Mouse (Mus musculus): ENCODE data around the gene Slc9a3.

Gene Slc9a3

GRCm38 (mm10) chr13:74121141-74121602 is at the start of gene Slc9a3:
Gene Slc9a3 (plus strand): TSS chr13:74121457.
- DNase-seq (ENCODE audit: low read depth), result no peak

GRCm38 (mm10) chr13:74071714-74072113 is 49.5 kb upstream of the Slc9a3 start:
- no peak for DNase-seq (ENCODE audit: low read depth)

DNA sequence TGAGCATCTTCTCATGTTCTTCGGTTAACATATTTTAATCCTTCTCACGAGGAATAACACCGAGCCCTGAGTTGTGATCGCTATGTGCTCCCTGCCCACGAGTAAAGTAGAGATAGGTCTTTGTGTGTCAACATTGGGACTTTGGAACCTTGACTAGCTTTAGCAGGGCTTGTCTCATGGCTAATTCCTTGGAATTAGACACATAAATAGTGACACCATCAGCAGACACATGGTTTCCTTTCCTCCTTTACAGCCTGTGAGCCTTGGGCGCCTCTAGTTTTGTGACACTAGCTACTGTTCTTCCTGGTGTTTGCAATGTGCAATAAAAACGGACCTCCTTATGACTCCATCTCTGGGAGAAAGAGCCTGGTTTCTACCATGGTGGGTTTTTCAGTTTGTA is 47.9 kb upstream of the Slc9a3 start:
- no peak for DNase-seq (ENCODE audit: low read depth)

- DNase-seq (ENCODE audit: low read depth), result no peak
Measured at GRCm38 (mm10) chr13:74090265-74090664, 31.0 kb upstream of the Slc9a3 start.

DNA sequence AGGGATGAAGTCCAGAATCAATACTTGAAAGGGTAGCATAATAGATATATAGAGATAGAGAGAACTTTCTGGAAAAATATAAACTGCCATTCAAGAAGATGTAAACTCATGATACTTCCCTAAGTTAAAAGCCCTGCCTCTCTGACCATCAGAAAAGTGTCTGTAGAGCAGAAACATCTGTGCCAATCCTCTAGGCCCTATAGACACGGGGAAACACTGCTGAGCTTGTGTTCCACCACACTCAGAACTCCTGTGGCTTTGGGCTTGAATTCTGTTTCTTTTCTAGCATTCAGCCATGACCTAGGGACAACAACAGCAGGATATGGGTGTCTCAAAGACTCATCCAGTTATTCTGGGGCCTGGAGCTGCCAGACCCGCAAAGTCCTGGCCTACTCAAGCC is 25.3 kb upstream of the Slc9a3 start:
- no peak for DNase-seq (ENCODE audit: low read depth)

- peak; percentile 36 for DNase-seq (ENCODE audit: low read depth)
Measured at GRCm38 (mm10) chr13:74096715-74097363, 24.4 kb upstream of the Slc9a3 start.

GRCm38 (mm10) chr13:74098913-74099312 is 22.3 kb upstream of the Slc9a3 start:
- no peak for DNase-seq (ENCODE audit: low read depth)

DNA sequence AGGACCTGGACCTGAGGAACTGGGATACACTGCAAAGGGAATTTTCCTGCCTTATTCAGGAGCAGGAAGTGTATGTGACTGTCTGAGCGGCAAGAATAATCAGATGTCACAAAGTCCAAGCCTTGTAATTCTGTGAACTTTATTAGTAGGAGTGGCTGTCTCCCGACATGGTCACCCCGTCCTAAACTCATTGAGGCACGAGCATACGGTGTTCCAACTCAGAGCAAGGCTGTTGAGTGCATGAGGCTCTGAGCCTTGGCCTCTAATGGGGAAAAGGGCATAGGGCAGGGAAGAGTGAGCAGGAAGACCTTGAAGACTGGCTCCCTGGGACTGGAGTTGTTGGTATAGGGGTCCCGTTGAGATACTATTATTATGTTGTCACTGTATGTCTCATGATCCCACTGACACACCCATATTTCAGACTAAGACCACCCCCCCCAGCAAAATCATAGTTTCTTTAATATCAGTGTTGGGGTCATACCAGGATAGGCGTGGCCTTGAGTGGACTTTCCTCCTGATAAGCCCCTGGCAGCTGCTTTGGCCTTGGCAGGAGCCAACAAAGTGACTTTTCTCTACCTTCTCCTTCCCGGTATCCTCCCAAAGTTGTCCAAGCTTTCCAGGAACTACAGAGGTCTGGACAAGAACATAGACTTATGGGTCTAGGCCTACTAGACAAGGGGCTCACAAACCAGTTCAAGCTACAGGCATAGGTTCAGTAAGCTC is 19.0 kb upstream of the Slc9a3 start:
- DNase-seq (ENCODE audit: low read depth), result no peak

DNA sequence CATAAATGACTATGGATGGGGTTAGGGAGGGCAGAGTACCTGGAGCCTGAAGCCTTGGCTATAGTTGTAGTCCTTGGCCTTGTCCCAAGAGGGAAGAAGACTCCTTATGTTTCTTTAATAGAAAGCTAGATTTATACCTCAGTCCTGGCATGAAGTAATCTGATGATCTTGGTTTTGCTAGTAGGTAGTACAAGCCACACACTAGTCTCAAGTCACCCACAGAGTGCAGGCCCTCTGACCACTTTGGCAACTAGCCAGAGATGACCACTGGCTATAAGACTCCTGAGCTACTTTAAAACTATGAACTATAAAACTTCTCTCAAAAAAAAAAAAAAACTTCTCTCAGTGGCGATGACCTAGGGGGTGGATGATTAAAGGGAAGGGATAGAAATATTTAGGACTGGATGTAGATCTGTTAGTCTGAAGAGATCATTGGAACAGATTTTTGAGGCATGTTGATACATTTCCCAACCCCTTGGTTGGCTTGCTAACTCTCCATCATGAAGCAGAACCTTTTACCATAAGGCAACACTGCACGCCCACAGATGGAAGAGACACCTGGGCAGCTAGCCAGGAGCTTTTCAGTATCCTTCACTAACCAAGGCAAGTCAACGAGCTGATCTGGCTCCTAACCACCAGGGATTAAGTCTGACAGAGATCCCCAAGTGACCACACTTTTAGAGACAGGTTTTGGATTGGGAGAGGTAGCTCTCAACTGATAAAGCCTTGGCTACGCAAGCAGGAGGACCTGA is 18.2 kb upstream of the Slc9a3 start:
- DNase-seq (ENCODE audit: low read depth), result no peak

DNA sequence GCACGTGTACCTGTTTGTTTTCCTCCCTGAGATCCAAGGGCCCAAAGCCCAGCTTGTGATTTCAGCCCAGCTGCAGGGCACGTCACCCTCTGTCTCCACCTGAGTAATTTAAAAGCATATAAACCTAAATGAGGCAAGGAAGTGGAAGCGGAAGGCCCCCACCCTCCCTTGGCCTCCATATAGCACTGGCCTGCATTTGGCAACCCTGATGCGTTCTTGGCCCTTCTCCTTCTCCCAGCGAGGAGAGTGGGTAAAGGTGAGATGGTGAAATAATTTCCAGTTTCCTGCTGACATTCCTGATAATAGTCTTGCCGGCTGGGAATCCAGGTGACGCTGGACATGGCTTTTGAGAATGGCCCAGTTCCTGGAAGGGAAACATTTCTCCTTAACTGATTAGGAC is 16.8 kb upstream of the Slc9a3 start:
- no peak for DNase-seq (ENCODE audit: low read depth)

- DNase-seq (ENCODE audit: low read depth), result no peak
Measured at GRCm38 (mm10) chr13:74107410-74107809, 13.8 kb upstream of the Slc9a3 start.

DNA sequence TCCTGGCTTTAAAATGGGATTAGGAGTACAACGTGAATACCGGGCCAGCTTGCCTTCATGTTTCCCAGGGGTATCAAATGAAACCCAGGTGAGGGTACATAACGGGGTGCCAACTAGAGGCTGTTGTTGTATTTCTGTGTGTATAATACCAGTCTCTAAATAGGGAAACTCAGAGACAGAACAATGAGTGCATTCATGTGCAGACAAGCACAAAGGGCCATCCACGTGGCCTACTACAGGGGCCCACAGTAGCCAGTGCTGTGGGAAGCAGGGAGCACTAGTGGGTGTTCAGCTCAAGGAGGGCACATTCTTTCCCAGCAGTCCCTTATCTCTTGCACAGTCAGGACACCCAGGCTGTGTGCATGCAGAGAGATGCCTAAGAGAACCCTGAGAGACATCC is 8.7 kb upstream of the Slc9a3 start:
- DNase-seq (ENCODE audit: low read depth), result no peak

- DNase-seq (ENCODE audit: low read depth), result no peak
Measured at GRCm38 (mm10) chr13:74113626-74114191, 7.5 kb upstream of the Slc9a3 start.

DNA sequence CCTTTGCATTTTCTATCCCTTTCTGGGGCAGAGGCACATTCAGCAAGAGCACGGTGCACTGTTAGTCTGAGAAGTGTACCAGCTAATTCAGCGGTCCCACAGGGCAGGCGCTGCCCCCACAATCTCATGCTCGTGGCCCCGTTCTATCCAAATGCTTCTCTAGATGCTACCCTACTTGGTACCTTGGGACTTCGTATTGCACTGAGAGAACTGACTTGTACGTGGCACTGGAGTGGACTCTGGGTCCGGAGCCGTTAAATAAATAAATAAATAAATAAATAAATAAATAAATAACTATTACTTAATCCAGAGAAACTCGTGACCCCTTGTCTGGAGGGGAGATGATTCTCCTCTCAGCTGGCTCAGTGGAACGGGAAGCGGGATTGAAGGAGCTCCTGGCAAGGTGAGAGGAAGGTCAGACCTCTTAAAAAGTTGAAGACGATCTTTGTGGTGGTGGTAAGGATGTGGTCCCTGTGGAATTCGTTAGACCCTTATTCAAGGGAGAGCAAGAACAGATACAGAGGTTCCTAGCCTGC is 606 bp downstream of the Slc9a3 start:
- no peak for DNase-seq (ENCODE audit: low read depth)

DNA sequence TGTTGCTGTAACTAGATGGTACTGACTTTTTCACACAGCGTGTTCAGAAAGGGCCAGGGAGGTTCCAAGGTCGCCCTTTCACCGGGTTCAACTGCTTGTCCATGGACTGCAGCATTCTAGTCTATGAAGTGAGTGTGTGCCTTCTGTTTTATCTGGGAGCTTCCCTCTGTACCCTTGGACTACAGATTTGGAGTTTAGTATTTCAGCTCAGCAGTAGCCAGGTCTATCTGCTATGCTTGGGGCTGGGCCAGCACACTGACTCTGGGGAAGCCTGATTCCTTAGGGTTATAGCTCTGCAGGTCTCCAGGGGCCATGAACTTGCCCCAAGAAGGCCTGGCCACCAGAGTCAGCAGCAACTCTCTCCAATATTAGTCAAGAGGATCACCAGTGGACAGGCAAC is 1.4 kb downstream of the Slc9a3 start:
- no peak for DNase-seq (ENCODE audit: low read depth)

- DNase-seq (ENCODE audit: low read depth), result no peak
Measured at GRCm38 (mm10) chr13:74127571-74127970, 6.3 kb downstream of the Slc9a3 start.

DNA sequence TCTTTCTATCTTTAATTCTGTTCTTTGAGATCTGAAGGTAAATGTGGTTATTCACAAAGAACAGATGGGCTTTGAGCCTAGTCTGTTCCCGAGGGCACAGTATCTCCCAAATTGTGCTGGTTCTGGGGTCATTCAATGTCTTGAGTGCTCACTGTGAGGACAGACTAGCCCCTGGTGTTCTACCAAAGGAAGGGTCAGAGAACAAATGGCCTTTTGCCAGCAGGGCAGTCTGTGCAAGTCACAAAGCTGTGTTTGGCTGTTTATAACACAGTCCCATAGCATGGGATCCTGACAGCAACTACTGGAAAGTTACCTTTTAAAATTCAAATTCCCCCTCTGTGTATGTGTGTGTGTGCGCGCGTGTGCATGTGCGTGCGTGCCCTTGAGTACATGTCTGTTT is 8.7 kb downstream of the Slc9a3 start:
- DNase-seq (ENCODE audit: low read depth), result no peak

DNA sequence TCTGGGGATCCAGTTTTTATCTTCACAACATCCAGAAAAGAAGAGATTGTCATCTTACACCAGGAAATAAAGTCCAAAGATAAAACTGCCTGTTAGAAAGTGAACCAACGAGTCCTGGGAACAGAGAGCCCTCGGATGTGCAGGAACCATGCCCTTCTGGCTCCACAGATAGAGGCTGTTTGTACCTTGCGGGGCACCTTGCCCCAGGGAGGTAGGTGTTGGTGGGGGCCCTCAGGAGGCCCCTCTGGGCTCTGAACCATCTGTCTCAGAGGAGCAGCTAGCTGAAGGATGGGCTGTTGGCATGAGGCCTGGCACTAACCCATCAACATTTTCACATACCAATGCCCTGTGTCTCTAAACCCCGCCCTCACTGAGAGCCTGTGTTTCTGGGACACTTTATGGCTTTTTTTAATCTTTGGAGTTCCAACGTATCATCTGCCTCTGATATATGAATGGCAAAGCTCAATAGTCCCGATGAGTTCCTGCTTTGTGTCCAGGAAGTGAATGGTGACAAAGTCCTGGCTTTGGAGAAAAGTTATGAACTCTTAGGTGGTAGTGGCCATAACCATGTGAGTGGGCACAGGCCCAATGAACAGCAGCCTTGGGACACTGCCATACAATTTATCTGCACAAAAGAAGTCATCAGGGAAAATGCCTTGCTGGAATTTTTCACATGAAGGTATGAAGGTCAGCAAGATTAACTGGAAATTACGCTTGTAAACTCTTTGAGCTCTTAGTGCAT is 17.8 kb downstream of the Slc9a3 start:
- no peak for DNase-seq (ENCODE audit: low read depth)

- no peak for DNase-seq (ENCODE audit: low read depth)
Measured at GRCm38 (mm10) chr13:74140793-74141192, 19.5 kb downstream of the Slc9a3 start.

GRCm38 (mm10) chr13:74143282-74143681 is 22.0 kb downstream of the Slc9a3 start:
- no peak for DNase-seq (ENCODE audit: low read depth)

GRCm38 (mm10) chr13:74144120-74144884 is 23.0 kb downstream of the Slc9a3 start:
- no peak for DNase-seq (ENCODE audit: low read depth)
